Mouse (Mus musculus) lung, adult 2 months (tissue): ENCODE results near the gene Mfsd10.

Source experiments
- CTCF ChIP-seq: fragments of 200-500 bp; IDR thresholded peaks from 2 replicates; pipeline ENCODE4 v1.5.1; 2011; ENCODE audit warnings: mild to moderate bottlenecking, low read length, control low read depth; ENCODE audit not compliant: insufficient read depth
- POLR2A ChIP-seq: fragments of 200-500 bp; IDR thresholded peaks from 2 replicates; pipeline ENCODE4 v1.6.1; 2011; ENCODE audit warnings: low read depth, mild to moderate bottlenecking, control low read depth, low read length, borderline replicate concordance; ENCODE audit errors: extremely low read depth

GRCm38 (mm10) chr5:34654881-34655280, 17.9 kb upstream of the Mfsd10 start:
- TF ChIP-seq CTCF (no peak), POLR2A (no peak)
